Mouse (Mus musculus): Measurements from ENCODE around the gene Tas2r123.

Gene Tas2r123

GRCm38 (mm10) chr6:132846842-132847241, at the start of gene Tas2r123:
TSS of gene Tas2r123 (plus strand) at chr6:132847142.
- DNase-seq = no peak

GRCm38 (mm10) chr6:132802518-132802917, 44.4 kb upstream of the Tas2r123 start, which contains the start of gene Tas2r117:
TSS of gene Tas2r117 (plus strand) at chr6:132802818.
- no peak for DNase-seq

GRCm38 (mm10) chr6:132855138-132855537, 8.2 kb downstream of the Tas2r123 start, which contains the start of gene Tas2r116:
TSS of gene Tas2r116 (plus strand) at chr6:132855438.
- DNase-seq = no peak

- no peak for DNase-seq
Observed at GRCm38 (mm10) chr6:132867708-132868107, 20.8 kb downstream of the Tas2r123 start, which contains the start of gene Tas2r110. TSS of gene Tas2r110 (plus strand) at chr6:132868008.

- no peak for DNase-seq
Observed at GRCm38 (mm10) chr6:132892711-132893110, 45.8 kb downstream of the Tas2r123 start, which contains the start of gene Tas2r113. TSS of gene Tas2r113 (plus strand) at chr6:132893011.
